Mouse (Mus musculus): Measurements from ENCODE around the gene Chadl. TPM values are rescaled to one million over a fixed set of nuclear protein-coding genes. Genes with fewer than 3 reads are reported as not detected.

Chadl gene
- polyA plus RNA-seq, 1 experiment from 2014 or later, result 17.0 TPM

- peak; percentile 8 for ATAC-seq
- DNase-seq (ENCODE audit: low spot score), result no peak
- under 1% methylated on average over 49 of the region's 49 CpGs for WGBS
These were observed 32.2 kb upstream of the Chadl start for GRCm38 (mm10) chr15:81729241-81729791.

GRCm38 (mm10) chr15:81725965-81726364 is 28.9 kb upstream of the Chadl start:
- H3K4me1 ChIP-seq (ENCODE audit: control insufficient read depth, insufficient read depth, low read length), result peaks cover 9% of the 10 kb centered on the region; the same call in 1 of the 2 replicates
- no peak for ATAC-seq

More at GRCm38 (mm10) chr15:81729241-81729791, 32.2 kb upstream of the Chadl start:
- no peaks in the 10 kb centered on the region for H3K9me3 ChIP-seq (replicated peaks; ENCODE audit: control insufficient read depth, low read length)
- H3K4me1 ChIP-seq (ENCODE audit: control insufficient read depth, insufficient read depth, low read length), result peaks cover 9% of the 10 kb centered on the region; the same call in 1 of the 2 replicates
- peak overlapping the region; percentile 98 for H3K4me3 ChIP-seq (ENCODE audit: low read depth, low read length)
- no peaks in the 10 kb centered on the region for H3K27me3 ChIP-seq (replicated peaks; ENCODE audit: control insufficient read depth, insufficient read depth, low read length)
- H3K4me2 ChIP-seq (ENCODE audit: low read length), result peak overlapping the region; percentile 92
- H3K27ac ChIP-seq (ENCODE audit: low read depth, low read length), result peak overlapping the region; percentile 44
- H3K36me3 ChIP-seq (ENCODE audit: control insufficient read depth, insufficient read depth, low read length), result peaks cover 12% of the 10 kb centered on the region
- peak overlapping the region; percentile 90 for H3K9ac ChIP-seq (ENCODE audit: low read length)

GRCm38 (mm10) chr15:81723653-81724052 is 26.6 kb upstream of the Chadl start:
- Histone ChIP-seq H3K4me2 (ENCODE audit: low read length) (no peak overlapping the region), H3K27me3 (replicated peaks; ENCODE audit: control insufficient read depth, insufficient read depth, low read length) (no peaks in the 10 kb centered on the region), H3K4me3 (ENCODE audit: low read depth, low read length) (no peak overlapping the region), H3K36me3 (ENCODE audit: control insufficient read depth, insufficient read depth, low read length) (peaks cover 68% of the 10 kb centered on the region), H3K9me3 (replicated peaks; ENCODE audit: control insufficient read depth, low read length) (no peaks in the 10 kb centered on the region), H3K4me1 (ENCODE audit: control insufficient read depth, insufficient read depth, low read length) (peaks cover 6% of the 10 kb centered on the region; the same call in 1 of the 2 replicates), H3K27ac (ENCODE audit: low read depth, low read length) (no peak overlapping the region), H3K9ac (ENCODE audit: low read length) (no peak overlapping the region)
- 93% methylated on average over 11 of the region's 11 CpGs for WGBS
- no peak for DNase-seq (ENCODE audit: low spot score)
- ATAC-seq, result no peak

More at GRCm38 (mm10) chr15:81725965-81726364, 28.9 kb upstream of the Chadl start:
- Histone ChIP-seq H3K27ac (ENCODE audit: low read depth, low read length) (no peak overlapping the region), H3K4me3 (ENCODE audit: low read depth, low read length) (no peak overlapping the region), H3K9me3 (replicated peaks; ENCODE audit: control insufficient read depth, low read length) (no peaks in the 10 kb centered on the region), H3K27me3 (replicated peaks; ENCODE audit: control insufficient read depth, insufficient read depth, low read length) (no peaks in the 10 kb centered on the region), H3K9ac (ENCODE audit: low read length) (no peak overlapping the region), H3K4me2 (ENCODE audit: low read length) (no peak overlapping the region), H3K36me3 (ENCODE audit: control insufficient read depth, insufficient read depth, low read length) (peaks cover 45% of the 10 kb centered on the region)
- DNase-seq (ENCODE audit: low spot score), result no peak
- WGBS, result 93% methylated on average over 8 of the region's 8 CpGs

- no peaks in the 10 kb centered on the region for H3K27me3 ChIP-seq (replicated peaks; ENCODE audit: control insufficient read depth, insufficient read depth, low read length)
- H3K9ac ChIP-seq (ENCODE audit: low read length), result no peak overlapping the region
- H3K4me2 ChIP-seq (ENCODE audit: low read length), result no peak overlapping the region
- peaks cover 81% of the 10 kb centered on the region for H3K36me3 ChIP-seq (ENCODE audit: control insufficient read depth, insufficient read depth, low read length)
- no peak overlapping the region for H3K4me3 ChIP-seq (ENCODE audit: low read depth, low read length)
- no peaks in the 10 kb centered on the region for H3K9me3 ChIP-seq (replicated peaks; ENCODE audit: control insufficient read depth, low read length)
- ATAC-seq (no peak), DNase-seq (ENCODE audit: low spot score) (no peak)
- H3K4me1 ChIP-seq (ENCODE audit: control insufficient read depth, insufficient read depth, low read length), result no peaks in the 10 kb centered on the region
- 92% methylated on average over 5 of the region's 5 CpGs for WGBS
- H3K27ac ChIP-seq (ENCODE audit: low read depth, low read length), result no peak overlapping the region
These were observed 25.3 kb upstream of the Chadl start for GRCm38 (mm10) chr15:81722361-81722760.

GRCm38 (mm10) chr15:81719139-81719531 is 22.0 kb upstream of the Chadl start:
- ATAC-seq, result no peak
- no peak overlapping the region for H3K4me2 ChIP-seq (ENCODE audit: low read length)
- H3K27me3 ChIP-seq (replicated peaks; ENCODE audit: control insufficient read depth, insufficient read depth, low read length), result no peaks in the 10 kb centered on the region
- no peak overlapping the region for H3K4me3 ChIP-seq (ENCODE audit: low read depth, low read length)
- WGBS, result 90% methylated on average over 6 of the region's 6 CpGs
- no peak for DNase-seq (ENCODE audit: low spot score)
- no peak overlapping the region for H3K9ac ChIP-seq (ENCODE audit: low read length)
- H3K9me3 ChIP-seq (replicated peaks; ENCODE audit: control insufficient read depth, low read length), result no peaks in the 10 kb centered on the region
- H3K4me1 ChIP-seq (ENCODE audit: control insufficient read depth, insufficient read depth, low read length), result no peaks in the 10 kb centered on the region
- H3K27ac ChIP-seq (ENCODE audit: low read depth, low read length), result peak overlapping the region; percentile 80
- H3K36me3 ChIP-seq (ENCODE audit: control insufficient read depth, insufficient read depth, low read length), result peaks cover 95% of the 10 kb centered on the region

- Histone ChIP-seq H3K9ac (ENCODE audit: low read length) (no peak overlapping the region), H3K36me3 (ENCODE audit: control insufficient read depth, insufficient read depth, low read length) (peaks cover 95% of the 10 kb centered on the region), H3K27me3 (replicated peaks; ENCODE audit: control insufficient read depth, insufficient read depth, low read length) (no peaks in the 10 kb centered on the region), H3K4me2 (ENCODE audit: low read length) (no peak overlapping the region), H3K4me1 (ENCODE audit: control insufficient read depth, insufficient read depth, low read length) (no peaks in the 10 kb centered on the region), H3K4me3 (ENCODE audit: low read depth, low read length) (no peak overlapping the region), H3K27ac (ENCODE audit: low read depth, low read length) (peak overlapping the region; percentile 80), H3K9me3 (replicated peaks; ENCODE audit: control insufficient read depth, low read length) (no peaks in the 10 kb centered on the region)
- peak; percentile 81 for DNase-seq (ENCODE audit: low spot score)
- 81% methylated on average over 9 of the region's 9 CpGs for WGBS
- peak; percentile 71 for ATAC-seq
These were observed 21.4 kb upstream of the Chadl start for GRCm38 (mm10) chr15:81718336-81719138.

- Histone ChIP-seq H3K4me1 (ENCODE audit: control insufficient read depth, insufficient read depth, low read length) (no peaks in the 10 kb centered on the region), H3K27ac (ENCODE audit: low read depth, low read length) (no peak overlapping the region), H3K36me3 (ENCODE audit: control insufficient read depth, insufficient read depth, low read length) (peaks cover 92% of the 10 kb centered on the region), H3K27me3 (replicated peaks; ENCODE audit: control insufficient read depth, insufficient read depth, low read length) (no peaks in the 10 kb centered on the region), H3K4me3 (ENCODE audit: low read depth, low read length) (no peak overlapping the region), H3K4me2 (ENCODE audit: low read length) (no peak overlapping the region), H3K9me3 (replicated peaks; ENCODE audit: control insufficient read depth, low read length) (no peaks in the 10 kb centered on the region), H3K9ac (ENCODE audit: low read length) (no peak overlapping the region)
- DNase-seq (ENCODE audit: low spot score) (no peak), ATAC-seq (no peak)
- 82% methylated on average over 6 of the region's 6 CpGs for WGBS
These were observed 16.7 kb upstream of the Chadl start for GRCm38 (mm10) chr15:81713742-81714141.

- H3K27ac ChIP-seq (ENCODE audit: low read depth, low read length), result no peak overlapping the region
- DNase-seq (ENCODE audit: low spot score), result no peak
- H3K27me3 ChIP-seq (replicated peaks; ENCODE audit: control insufficient read depth, insufficient read depth, low read length), result no peaks in the 10 kb centered on the region
- H3K4me2 ChIP-seq (ENCODE audit: low read length), result no peak overlapping the region
- no peak for ATAC-seq
- no peaks in the 10 kb centered on the region for H3K4me1 ChIP-seq (ENCODE audit: control insufficient read depth, insufficient read depth, low read length)
- H3K4me3 ChIP-seq (ENCODE audit: low read depth, low read length), result no peak overlapping the region
- peaks cover 90% of the 10 kb centered on the region for H3K36me3 ChIP-seq (ENCODE audit: control insufficient read depth, insufficient read depth, low read length)
- H3K9ac ChIP-seq (ENCODE audit: low read length), result no peak overlapping the region
- no peaks in the 10 kb centered on the region for H3K9me3 ChIP-seq (replicated peaks; ENCODE audit: control insufficient read depth, low read length)
- WGBS, result 76% methylated on average over 4 of the region's 4 CpGs
These were observed 13.7 kb upstream of the Chadl start for GRCm38 (mm10) chr15:81710801-81711200.

GRCm38 (mm10) chr15:81709686-81710085 is 12.6 kb upstream of the Chadl start:
- Histone ChIP-seq H3K36me3 (ENCODE audit: control insufficient read depth, insufficient read depth, low read length) (peaks cover 91% of the 10 kb centered on the region), H3K4me2 (ENCODE audit: low read length) (no peak overlapping the region), H3K27me3 (replicated peaks; ENCODE audit: control insufficient read depth, insufficient read depth, low read length) (no peaks in the 10 kb centered on the region), H3K27ac (ENCODE audit: low read depth, low read length) (no peak overlapping the region), H3K4me3 (ENCODE audit: low read depth, low read length) (no peak overlapping the region), H3K9me3 (replicated peaks; ENCODE audit: control insufficient read depth, low read length) (no peaks in the 10 kb centered on the region), H3K9ac (ENCODE audit: low read length) (no peak overlapping the region), H3K4me1 (ENCODE audit: control insufficient read depth, insufficient read depth, low read length) (no peaks in the 10 kb centered on the region)
- ATAC-seq (no peak), DNase-seq (ENCODE audit: low spot score) (no peak)
- 100% methylated on average over 1 of the region's 1 CpGs for WGBS

Data from forebrain, embryonic 14.5 days (tissue).